Mouse (Mus musculus): Measurements from ENCODE around the gene 4930442H23Rik. TPM values are rescaled to one million over a fixed set of nuclear protein-coding genes. Genes with fewer than 3 reads are reported as not detected.

The 4930442H23Rik gene
- polyA plus RNA-seq, 1 experiment: not detected

DNA sequence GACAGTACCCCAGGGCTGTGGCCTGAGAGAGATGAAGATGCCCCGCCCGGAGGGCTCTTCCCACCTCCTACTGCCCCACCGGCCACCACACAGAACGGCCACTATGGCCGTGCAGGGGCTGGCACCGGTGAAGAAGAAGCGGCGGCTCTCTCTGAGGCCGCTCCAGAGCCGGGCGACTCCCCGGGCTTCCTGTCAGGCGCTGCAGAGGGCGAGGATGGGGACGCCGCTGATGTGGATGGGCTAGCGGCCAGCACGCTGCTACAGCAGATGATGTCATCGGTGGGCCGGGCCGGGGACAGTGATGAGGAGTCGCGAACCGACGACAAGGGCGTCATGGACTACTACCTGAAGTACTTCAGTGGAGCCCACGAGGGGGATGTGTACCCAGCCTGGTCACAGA lies 39.0 kb downstream of the 4930442H23Rik start:
- no peaks in the 10 kb centered on the region for H3K27me3 ChIP-seq (ENCODE audit: control insufficient read depth, insufficient read depth, low read length)
- peaks cover 46% of the 10 kb centered on the region for H3K4me1 ChIP-seq (ENCODE audit: control insufficient read depth, insufficient read depth, low read length)
- WGBS: 82% methylated on average over 27 of the region's 27 CpGs
- H3K27ac ChIP-seq (ENCODE audit: insufficient read depth, low read length): no peak overlapping the region
- DNase-seq: peak in 1 of 2 experiments; percentile 49
- H3K4me3 ChIP-seq (replicated peaks; ENCODE audit: insufficient read depth, low read depth, low read length): no peak overlapping the region
- TF ChIP-seq CTCF (IDR thresholded peaks at IDR 0.05; ENCODE audit: borderline replicate concordance, insufficient read depth, low read depth, low read length): no peak
- TF ChIP-seq POLR2A (IDR thresholded peaks at IDR 0.05; ENCODE audit: borderline replicate concordance, insufficient read depth, low read length): no peak

DNA sequence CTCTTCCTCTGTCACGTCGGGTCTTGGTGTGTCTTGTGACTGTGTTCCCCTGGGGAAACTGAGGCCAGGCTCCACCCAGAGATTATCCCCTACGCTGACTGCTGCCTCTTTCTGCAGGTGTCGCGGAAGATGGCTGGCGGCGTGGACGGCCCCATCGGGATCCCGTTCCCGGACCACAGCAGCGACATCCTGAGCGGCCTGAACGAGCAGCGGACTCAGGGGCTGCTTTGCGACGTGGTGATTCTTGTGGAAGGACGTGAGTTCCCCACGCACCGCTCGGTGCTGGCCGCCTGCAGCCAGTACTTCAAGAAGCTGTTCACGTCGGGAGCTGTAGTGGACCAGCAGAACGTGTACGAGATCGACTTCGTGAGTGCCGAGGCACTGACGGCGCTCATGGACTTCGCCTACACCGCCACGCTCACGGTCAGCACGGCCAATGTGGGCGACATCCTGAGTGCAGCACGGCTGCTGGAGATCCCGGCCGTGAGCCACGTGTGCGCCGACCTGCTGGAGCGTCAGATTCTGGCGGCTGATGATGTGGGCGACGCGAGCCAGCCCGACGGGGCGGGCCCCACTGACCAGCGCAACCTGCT lies 39.7 kb downstream of the 4930442H23Rik start:
- H3K27me3 ChIP-seq (ENCODE audit: control insufficient read depth, insufficient read depth, low read length): no peaks in the 10 kb centered on the region
- WGBS: 73% methylated on average over 52 of the region's 52 CpGs

DNA sequence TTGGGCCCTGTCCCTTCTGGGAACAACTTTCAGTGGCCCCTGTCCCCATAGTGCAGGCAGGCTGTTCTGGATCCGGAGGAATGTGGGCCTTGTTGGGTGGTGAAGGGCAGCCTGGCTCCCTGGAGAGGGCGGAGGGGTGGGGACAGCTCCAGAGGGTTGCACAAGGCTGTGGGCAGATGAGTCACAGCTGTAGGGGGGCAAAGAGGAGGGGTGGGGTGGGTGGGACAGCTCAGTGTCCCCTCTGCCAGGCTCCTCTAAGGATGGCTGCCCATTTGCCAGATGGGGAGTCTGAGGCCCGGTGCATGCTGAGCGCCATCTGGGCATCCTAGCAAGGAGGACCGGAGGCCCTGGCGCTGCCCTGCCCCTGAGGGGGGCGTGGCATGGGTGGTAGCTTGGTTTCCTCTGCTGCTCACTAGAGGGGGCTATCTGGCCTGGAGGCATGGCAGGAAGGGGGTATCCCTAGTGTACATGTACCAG lies 40.5 kb downstream of the 4930442H23Rik start:
- DNase-seq: peak; percentile 77 to 80
- no peaks in the 10 kb centered on the region for H3K27me3 ChIP-seq (ENCODE audit: control insufficient read depth, insufficient read depth, low read length)
- TF ChIP-seq CTCF (IDR thresholded peaks at IDR 0.05; ENCODE audit: borderline replicate concordance, insufficient read depth, low read depth, low read length): peak; percentile 13; the same call in 1 of the 2 replicates
- TF ChIP-seq POLR2A (IDR thresholded peaks at IDR 0.05; ENCODE audit: borderline replicate concordance, insufficient read depth, low read length): no peak
- WGBS: 15% methylated on average over 7 of the region's 7 CpGs
- peak overlapping the region; percentile 7 for H3K4me3 ChIP-seq (replicated peaks; ENCODE audit: insufficient read depth, low read depth, low read length)
- H3K4me1 ChIP-seq (ENCODE audit: control insufficient read depth, insufficient read depth, low read length): peaks cover 54% of the 10 kb centered on the region
- H3K27ac ChIP-seq (ENCODE audit: insufficient read depth, low read length): peak overlapping the region; percentile 64; the same call in 1 of the 2 replicates

More for the DNA sequence above, 39.7 kb downstream of the 4930442H23Rik start:
- TF ChIP-seq POLR2A (IDR thresholded peaks at IDR 0.05; ENCODE audit: borderline replicate concordance, insufficient read depth, low read length): no peak
- no peak for TF ChIP-seq CTCF (IDR thresholded peaks at IDR 0.05; ENCODE audit: borderline replicate concordance, insufficient read depth, low read depth, low read length)
- Histone ChIP-seq H3K4me1 (ENCODE audit: control insufficient read depth, insufficient read depth, low read length) (peaks cover 53% of the 10 kb centered on the region), H3K27ac (ENCODE audit: insufficient read depth, low read length) (no peak overlapping the region), H3K4me3 (replicated peaks; ENCODE audit: insufficient read depth, low read depth, low read length) (no peak overlapping the region)
- DNase-seq: no peak

DNA sequence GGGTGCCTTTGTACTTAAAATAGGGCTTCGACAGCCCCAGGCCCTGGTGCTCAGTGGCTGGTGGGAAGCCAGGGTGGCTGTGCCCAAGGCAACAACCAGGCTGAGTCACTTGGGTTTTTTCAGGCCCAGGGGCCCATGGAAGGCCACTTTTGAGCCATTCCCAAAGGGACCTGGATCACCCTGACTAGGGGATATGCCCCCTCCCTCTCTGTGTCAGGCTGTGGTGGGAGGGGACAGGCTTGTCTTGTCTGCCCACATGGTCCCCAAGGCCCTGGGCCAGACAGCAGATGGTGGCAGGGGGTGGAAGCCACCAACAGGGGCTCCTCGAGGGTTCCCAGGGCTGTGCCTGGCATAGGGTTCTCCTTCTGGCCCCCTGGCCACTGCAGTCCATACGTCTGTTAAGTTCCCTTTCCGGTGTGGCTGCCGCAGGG lies 41.1 kb downstream of the 4930442H23Rik start:
- peak overlapping the region; percentile 64 for H3K27ac ChIP-seq (ENCODE audit: insufficient read depth, low read length)
- no peaks in the 10 kb centered on the region for H3K27me3 ChIP-seq (ENCODE audit: control insufficient read depth, insufficient read depth, low read length)
- H3K4me3 ChIP-seq (replicated peaks; ENCODE audit: insufficient read depth, low read depth, low read length): no peak overlapping the region
- peak; percentile 64 to 70 for DNase-seq
- H3K4me1 ChIP-seq (ENCODE audit: control insufficient read depth, insufficient read depth, low read length): peaks cover 54% of the 10 kb centered on the region
- 7% methylated on average over 5 of the region's 5 CpGs for WGBS
- TF ChIP-seq CTCF (IDR thresholded peaks at IDR 0.05; ENCODE audit: borderline replicate concordance, insufficient read depth, low read depth, low read length) (no peak), POLR2A (IDR thresholded peaks at IDR 0.05; ENCODE audit: borderline replicate concordance, insufficient read depth, low read length) (no peak)

DNA sequence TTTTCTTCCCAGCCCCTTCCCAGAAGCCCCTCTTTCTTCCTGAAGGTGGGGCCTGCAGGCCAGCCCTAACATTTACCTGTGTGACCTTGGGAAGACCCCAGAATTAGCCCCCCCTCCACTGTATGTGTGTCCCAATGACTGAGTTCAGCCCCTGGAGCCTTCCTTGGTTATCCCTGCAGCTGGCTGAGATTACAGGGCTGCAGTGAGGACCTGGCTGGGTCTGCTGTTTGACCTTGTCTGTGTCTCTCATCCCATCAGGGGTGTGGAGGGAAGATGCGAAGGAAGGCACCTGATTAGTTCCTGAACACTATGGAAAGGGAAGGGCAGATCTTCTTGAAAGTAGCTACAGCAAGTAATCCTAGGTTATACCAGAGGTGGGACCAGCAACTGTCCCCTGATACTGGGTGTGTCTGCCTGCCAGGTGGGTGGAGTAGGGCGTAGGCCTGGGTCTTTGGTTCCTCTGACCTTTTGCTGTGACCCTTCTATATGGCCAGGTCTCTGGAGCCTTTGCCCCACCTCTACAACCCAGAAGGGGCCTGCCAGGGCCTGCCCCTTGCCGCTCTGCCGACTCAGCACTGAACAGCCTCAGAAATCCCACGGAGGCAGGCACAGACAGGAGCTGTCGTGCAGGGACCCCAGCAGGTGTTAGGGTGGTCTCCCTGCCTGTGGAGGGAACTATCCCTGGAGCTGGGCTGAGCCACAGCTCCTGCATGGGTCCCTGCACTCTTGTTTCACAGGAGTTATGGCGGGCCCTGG lies 42.0 kb downstream of the 4930442H23Rik start:
- Histone ChIP-seq H3K27me3 (ENCODE audit: control insufficient read depth, insufficient read depth, low read length) (no peaks in the 10 kb centered on the region), H3K27ac (ENCODE audit: insufficient read depth, low read length) (peak overlapping the region; percentile 68), H3K4me3 (replicated peaks; ENCODE audit: insufficient read depth, low read depth, low read length) (peak overlapping the region; percentile 17), H3K4me1 (ENCODE audit: control insufficient read depth, insufficient read depth, low read length) (peaks cover 51% of the 10 kb centered on the region)
- 29% methylated on average over 7 of the region's 7 CpGs for WGBS
- DNase-seq: no peak
- no peak for TF ChIP-seq POLR2A (IDR thresholded peaks at IDR 0.05; ENCODE audit: borderline replicate concordance, insufficient read depth, low read length)
- TF ChIP-seq CTCF (IDR thresholded peaks at IDR 0.05; ENCODE audit: borderline replicate concordance, insufficient read depth, low read depth, low read length): no peak

DNA sequence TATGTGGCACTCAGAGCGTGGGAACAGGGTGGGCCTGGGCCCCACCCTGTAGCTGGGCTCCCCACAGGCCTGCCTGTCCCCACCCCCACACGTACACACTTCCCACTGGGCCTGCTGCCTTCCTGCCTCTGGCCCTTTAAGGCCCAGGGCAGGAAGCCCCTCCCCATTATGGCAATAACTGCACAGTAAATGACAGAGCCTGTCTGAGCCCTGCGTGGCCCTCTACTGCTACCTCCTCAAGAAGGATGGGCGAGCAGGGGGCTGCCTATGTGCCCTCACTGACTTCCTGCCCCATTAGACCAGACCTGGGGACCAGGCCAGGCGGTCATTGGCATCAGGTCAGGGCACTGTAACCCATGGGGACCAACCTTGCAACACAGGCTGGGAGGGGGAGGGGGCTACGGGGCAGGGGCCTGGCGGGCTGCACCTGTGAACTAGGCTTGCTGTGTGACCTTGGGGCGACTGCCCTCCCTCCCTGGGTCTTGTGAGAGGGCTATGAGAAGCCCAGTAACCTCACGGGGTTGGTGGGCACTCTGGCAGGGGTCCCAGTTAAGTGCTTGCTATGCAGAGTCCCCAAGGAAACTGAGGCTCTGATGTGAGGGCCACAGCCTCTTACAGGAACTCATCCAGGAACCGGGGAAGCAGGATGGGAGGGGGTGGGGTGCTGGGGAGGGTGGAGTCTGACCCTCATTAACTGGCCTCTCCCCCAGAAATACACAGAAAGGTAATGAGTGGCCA lies 42.8 kb downstream of the 4930442H23Rik start:
- WGBS: 13% methylated on average over 10 of the region's 10 CpGs
- DNase-seq: no peak
- H3K4me1 ChIP-seq (ENCODE audit: control insufficient read depth, insufficient read depth, low read length): peaks cover 50% of the 10 kb centered on the region
- no peaks in the 10 kb centered on the region for H3K27me3 ChIP-seq (ENCODE audit: control insufficient read depth, insufficient read depth, low read length)
- peak overlapping the region; percentile 80 for H3K4me3 ChIP-seq (replicated peaks; ENCODE audit: insufficient read depth, low read depth, low read length)
- TF ChIP-seq POLR2A (IDR thresholded peaks at IDR 0.05; ENCODE audit: borderline replicate concordance, insufficient read depth, low read length): no peak
- TF ChIP-seq CTCF (IDR thresholded peaks at IDR 0.05; ENCODE audit: borderline replicate concordance, insufficient read depth, low read depth, low read length): no peak
- H3K27ac ChIP-seq (ENCODE audit: insufficient read depth, low read length): peak overlapping the region; percentile 68

DNA sequence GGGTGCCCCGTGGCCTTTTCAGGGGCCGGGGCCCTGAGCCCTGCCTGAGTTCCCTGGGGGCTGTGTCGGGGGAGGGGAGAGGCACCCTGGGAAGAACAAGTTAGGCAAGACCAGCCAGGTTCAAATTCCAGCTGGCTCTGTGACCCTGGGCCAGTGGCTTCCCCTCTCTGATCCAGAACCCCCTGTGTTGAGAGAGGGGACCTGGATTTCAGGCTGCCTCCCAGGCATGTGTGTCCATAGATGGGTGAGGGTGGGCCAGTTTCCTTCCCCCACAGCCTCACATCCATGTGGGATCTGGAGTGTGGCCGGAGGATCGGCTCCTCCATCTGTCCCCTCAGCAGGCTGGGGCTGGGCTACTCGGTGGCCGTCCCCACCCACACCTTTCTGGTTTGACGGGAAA lies 43.6 kb downstream of the 4930442H23Rik start:
- no peak for TF ChIP-seq CTCF (IDR thresholded peaks at IDR 0.05; ENCODE audit: borderline replicate concordance, insufficient read depth, low read depth, low read length)
- no peak for TF ChIP-seq POLR2A (IDR thresholded peaks at IDR 0.05; ENCODE audit: borderline replicate concordance, insufficient read depth, low read length)
- Histone ChIP-seq H3K27me3 (ENCODE audit: control insufficient read depth, insufficient read depth, low read length) (no peaks in the 10 kb centered on the region), H3K27ac (ENCODE audit: insufficient read depth, low read length) (peak overlapping the region; percentile 63), H3K4me3 (replicated peaks; ENCODE audit: insufficient read depth, low read depth, low read length) (peak overlapping the region; percentile 80), H3K4me1 (ENCODE audit: control insufficient read depth, insufficient read depth, low read length) (peaks cover 42% of the 10 kb centered on the region)
- 2% methylated on average over 8 of the region's 8 CpGs for WGBS
- DNase-seq: peak; percentile 73 to 75

All from cerebellum, adult 2 months (tissue).